Mouse (Mus musculus) testis, postnatal 10 days (tissue): ENCODE results near the gene Rpgrip1.
A peak's percentile ranks its signal among the peaks of the same experiment; 100 is the strongest.

Experiments
- DNase-seq: peaks from one replicate; pipeline ENCODE4 v3.0.0; 2021; ENCODE audit warnings: low spot score

Rpgrip1 gene

DNA sequence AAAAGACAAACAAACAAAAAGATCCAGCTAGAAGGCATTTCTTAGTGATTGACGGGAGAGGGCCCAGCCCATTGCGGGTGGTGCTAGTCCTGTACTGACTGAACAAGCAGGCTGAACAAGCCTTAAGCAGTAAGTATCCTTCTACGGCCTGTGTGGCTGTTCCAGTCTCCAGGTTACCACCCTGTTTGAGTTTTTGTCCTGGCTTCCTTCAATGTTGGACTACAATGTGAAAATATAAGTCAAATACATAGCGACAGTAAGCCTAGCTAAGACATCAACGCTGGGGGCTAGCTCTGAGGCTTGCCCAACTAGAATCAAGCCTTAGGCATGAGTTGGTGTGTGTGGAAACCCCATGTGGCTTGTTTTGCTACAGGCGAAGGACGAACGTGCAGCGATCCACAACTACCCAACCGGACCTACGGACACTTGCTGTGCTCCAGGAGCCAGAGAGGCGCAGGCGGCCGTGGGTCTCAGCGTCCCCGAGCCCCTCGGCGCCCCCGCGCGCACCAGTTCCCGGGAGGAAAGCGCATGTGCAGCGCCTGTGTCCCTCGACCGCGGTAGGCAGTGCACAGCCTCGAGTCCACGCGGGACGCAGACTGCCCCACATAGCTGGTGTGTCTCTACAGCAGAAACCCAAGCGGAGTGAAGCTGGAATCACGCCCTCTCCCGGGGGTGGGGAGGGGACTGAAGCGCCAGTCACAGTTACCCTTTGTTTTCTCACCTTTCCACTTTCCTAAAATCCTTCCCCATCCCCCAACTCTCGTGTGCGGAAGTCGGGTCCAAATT, 8.5 kb downstream of the Rpgrip1 start:
- DNase-seq: peak; percentile 76

DNA sequence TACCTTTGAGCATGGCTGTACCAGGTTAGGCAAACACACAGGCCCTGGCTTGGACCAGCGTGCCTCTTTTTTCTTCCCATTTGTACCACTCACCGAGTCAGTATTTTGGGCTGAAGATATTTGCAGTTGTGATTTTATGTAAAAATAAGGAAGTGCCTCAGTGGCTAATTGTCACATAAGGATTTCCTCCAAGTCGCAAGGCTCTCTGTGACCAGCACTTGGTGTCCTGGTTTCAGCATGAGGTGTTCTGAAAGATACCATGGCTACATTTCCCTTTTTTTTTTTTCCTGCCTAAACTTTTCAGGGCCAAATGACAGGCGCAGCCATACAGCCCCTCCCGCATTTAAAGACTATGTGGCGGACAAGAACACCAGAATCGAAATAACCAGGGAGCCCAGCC, 9.7 kb downstream of the Rpgrip1 start:
- no peak for DNase-seq

DNA sequence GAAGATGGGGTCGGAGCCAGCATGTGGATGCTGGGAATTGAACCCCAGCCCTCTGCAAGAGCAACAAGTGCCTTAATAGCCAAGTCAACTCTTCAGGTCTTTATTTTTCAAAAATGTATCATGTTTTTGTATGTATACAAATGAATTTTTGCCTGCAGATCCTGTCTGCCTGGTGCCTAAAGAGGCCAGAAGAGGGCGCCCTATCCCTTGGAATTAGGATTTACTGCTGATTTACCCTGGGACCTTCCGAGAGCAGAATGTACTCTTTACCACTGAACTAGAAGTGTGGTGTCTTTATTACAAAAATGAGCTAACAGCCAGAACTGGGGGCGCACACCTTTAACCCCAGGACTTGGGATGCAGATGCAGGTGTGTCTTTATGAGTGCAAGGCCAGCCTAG, 13.4 kb downstream of the Rpgrip1 start:
- DNase-seq: peak; percentile 84

DNA sequence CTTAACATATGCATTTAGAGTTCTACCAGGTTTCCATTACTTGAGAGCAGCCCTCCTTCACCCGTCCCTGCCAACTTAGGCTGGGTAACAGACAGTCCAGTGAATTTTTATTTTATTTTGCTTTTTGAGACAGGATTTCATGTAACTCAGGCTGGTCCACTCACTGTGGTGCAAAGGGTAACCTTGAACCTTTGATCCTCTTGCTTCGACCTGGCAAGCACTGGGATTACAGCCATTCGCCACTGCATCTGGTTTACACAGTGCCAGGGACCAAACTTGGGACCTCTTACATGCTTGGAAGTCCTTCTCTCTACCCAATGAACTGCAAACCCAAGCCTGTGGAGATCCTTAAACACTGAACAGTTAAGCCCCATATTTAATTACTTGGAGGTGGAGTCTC, 14.1 kb downstream of the Rpgrip1 start:
- no peak for DNase-seq

DNA sequence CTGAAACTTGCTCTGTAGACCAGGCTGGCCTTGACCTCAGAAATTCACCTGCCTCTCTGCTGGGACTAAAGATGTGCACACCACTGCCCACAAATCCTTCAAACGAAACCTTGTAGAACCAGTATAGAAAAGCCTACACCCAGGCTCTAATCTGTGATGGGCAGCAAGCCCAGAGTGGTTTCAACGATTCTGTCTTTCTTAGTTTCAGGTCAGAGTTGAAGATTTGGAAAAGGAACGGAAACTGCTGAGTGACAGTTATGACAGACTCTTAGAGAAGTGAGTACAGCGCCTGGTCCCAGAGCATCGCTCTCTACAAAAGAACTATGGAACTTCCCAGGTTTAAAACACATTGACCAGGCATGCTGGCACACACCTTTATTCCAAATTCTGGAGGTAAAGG, 23.1 kb downstream of the Rpgrip1 start:
- no peak for DNase-seq

DNA sequence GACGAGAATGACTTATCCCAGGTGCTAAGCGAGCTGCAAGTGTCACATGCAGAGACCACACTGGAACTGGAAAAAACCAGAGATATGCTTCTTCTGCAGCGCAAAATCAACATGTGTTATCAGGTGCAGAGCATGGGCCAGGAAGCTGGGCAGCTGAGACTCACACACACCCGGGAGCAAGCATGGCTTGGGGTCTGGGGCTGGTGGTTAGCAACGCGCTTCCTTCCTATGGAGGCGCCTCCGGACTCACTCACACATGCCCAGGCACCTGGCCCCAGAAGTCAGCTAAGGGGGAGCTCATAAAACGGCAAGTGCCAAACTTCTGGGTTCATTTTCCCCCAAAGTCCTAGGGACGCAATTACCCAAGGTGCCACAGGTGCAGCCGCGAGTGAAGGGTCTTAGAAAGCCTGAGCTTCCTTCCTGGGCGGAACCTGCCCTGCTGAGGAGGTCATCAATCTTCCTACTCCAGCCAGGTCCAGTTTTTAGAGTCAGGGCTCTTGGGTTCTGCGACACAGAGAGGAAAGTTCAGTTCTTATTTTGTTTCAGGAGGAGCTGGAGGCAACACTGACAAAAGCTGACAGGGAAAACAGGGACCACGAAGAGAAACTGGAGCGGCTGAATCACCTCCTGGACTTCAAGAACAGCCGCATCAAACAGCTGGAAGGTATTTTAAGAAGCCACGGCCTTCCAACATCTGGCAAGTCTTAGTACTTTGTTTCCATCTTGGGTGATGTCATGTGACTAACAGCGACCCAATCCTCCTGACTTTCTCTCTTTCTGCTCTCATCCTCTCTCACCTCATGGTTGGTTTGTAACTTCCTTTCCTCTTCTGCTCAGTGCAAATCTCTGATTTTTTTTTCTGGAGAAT, 30.3 kb downstream of the Rpgrip1 start:
- DNase-seq: no peak

DNA sequence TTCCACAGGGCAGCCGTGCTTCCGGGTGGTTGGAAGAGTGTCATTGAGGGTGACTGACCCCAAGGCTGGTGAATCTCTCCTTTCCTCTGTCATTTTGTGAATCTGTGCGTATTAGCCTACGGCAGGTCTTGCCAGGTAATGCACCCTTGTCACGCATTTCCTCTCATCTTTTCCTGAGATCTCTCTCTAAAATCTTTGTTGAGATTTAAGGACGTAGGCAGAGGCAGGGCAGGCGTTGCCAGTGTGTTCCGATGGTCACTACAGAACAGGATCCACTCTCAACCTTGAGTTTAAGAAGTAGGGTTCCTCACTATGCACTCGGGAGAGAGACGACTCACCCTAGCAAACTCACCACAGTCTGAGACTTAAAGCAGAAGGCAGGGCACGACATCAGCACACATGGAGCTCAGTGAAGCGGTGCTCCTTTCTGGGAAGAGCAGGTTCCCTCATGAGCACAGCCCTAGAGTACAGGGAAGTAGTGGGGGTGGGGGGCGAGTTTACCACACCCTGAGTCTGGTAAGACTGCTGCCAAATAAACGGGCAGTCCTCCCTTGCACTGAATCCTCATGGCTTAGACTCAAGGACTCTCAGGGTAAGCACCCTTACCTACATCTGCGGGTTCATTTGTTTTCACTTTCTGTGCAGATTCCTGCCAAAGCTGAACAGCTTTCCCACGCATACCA, 31.1 kb downstream of the Rpgrip1 start:
- DNase-seq: no peak

DNA sequence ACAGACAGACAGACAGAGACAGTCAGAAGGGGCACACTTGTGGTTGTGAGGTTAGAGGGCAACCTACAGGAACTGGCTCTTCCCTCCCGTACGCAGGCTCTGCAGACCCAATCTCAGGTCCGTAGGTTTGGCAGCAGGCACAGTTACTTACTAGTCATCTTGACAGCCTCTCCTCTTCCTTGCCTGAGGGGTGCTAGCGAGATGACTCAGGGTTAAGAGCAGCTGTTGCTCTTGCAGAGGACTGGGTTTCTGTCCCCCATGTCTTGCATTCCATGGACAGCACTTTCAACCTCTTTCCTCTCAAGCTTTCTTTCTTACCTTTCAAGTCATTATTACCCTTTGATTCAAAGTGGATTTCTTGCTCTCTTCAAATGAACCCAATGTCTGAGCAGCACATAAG, 33.7 kb downstream of the Rpgrip1 start:
- no peak for DNase-seq

DNA sequence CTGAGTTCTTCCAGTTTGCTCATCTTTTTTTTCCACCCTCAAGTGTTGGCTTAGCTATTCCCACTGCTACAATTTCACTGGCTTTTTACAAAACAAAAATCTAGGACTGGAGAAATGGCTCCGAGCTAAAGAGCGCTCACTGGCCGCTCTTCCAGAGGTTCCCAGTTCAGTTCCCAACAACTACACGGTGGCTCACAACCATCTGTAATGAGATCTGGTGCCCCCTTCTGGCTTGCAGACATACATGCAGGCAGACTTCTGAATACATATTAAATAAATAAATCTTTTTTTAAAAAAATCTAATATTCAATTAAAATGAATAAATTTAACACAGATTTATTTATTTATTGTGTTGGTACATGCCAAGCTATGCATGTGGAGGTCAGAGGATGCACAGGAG, 36.0 kb downstream of the Rpgrip1 start:
- DNase-seq: no peak

DNA sequence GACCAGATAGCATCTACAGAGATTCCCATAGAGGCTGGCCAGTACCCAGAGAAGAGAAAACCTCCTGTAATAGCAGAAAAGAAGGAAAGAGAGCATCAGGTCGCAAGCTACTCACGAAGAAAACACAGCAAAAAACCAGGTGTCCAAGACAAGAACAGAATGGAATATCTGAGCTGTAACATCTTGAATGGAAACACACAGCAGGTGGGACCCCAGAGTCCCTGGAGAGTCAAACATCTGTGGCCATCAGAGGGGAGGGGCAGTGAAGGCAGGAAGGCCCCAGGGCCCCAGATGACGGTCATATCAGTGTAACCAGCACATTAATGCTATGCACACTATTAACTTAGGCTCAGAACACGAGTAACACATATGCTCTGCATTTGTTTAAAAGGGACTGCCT, 39.4 kb downstream of the Rpgrip1 start:
- DNase-seq: no peak

DNA sequence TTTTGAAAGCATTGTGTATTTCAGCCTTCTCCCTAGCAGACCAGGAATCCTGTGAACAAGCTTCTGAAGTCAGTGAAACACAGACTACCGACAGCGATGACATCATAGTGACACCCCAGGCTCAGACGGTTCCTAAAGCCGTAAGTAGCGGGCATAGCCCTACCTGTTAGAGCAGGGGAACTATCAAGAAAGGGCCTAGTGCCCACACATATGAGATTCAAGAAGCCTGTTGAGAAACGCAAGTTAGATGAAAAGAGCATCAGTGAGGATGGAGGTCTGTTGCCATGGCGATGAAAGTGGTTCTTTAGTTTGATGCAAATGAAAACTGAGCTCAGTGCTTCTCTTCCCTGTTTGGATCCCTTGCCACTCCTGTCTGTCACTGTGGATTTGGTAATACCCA, 41.7 kb downstream of the Rpgrip1 start:
- DNase-seq: no peak

DNA sequence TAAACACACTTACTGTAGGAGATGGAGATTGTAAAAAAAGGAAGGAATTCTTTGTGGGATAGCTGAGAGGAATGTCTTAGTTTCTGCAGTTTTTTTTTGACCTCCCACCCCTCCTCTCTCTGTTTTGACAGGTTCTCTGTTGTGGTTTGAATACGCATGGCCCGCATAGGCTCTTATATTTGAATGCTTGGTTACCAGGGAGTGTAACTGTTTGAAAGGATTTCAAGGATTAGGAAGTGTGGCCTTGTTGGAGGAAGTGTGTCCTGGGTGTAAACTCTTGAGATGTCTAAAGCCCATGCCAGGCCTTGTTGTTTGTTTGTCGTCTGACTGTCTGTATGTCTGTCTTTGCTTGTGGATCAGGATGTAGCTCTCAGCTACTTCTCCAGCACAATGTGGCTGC, 42.1 kb downstream of the Rpgrip1 start:
- DNase-seq: no peak

DNA sequence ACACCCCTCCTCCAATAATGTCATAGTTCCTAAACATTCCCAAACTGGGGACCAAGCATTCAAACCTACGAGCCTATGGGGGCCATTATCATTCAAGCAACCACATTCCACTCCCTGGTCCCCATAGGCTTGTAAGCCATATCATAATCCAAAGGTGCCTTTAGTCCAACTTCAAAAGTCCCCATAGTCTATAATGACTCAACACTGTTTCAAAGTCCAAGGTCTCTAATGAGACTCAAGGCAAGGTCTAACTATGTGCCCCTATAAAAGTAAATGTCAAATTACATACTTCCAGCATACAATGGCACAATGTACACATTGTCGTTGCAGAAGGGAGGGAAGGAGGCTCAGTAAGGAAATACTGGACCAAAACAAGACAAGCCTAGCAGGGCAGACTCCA, 44.5 kb downstream of the Rpgrip1 start:
- no peak for DNase-seq

DNA sequence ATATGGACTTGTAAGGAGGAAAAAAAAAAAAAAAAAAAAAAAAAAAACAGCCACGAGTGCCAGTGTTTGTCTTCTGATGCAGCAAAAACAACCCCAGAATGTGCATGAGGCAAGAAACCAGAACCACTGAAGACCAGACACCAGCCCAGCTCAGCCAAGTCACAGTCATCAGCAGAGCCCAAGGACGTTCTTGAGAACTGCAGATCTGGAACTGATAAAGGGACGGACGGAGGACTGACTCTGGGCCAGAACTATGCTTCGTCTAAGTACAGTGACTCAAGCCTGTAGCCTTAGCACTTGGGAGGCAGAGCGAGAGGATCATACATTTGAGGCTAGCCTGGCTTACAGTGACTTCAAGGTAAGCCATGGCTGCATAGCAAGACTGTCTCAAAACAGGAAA, 50.4 kb downstream of the Rpgrip1 start:
- no peak for DNase-seq

DNA sequence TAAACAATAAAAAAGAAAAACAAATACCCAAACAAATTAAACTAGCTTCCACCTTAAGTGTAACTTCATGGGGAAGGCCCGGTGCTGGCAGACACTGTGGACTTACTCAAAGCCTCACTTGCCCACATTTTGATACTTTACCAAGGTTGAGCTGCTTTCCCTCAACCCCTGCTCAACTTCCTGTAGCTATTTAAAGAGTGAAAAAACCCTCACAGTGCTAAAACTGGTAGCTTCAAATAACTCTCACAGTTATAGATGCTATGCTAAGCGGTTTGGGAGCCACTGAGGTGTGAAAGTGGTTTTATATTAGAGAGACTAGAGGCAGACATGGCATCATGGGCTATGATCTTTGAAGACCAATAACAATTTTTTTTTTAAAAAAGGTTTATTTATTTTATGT, 56.1 kb downstream of the Rpgrip1 start:
- DNase-seq: no peak

DNA sequence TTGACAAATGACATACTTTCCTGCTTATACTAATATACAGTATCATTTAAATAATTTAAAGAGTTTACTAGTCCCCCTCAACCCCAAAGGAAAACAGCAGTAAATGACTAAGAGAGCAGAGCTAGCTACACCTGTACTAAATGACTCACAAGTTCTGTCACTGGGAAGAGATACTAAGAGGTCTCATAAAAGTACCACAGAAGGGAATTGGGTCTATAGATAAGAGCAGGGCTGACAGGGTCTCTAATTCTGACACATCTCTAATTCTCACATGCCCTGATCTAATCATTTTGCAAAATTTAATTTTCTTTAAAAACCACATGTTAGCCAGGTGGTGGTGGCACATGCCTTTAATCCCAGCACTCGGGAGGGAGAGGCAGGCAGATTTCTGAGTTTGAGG, 78.3 kb downstream of the Rpgrip1 start:
- DNase-seq: no peak

DNA sequence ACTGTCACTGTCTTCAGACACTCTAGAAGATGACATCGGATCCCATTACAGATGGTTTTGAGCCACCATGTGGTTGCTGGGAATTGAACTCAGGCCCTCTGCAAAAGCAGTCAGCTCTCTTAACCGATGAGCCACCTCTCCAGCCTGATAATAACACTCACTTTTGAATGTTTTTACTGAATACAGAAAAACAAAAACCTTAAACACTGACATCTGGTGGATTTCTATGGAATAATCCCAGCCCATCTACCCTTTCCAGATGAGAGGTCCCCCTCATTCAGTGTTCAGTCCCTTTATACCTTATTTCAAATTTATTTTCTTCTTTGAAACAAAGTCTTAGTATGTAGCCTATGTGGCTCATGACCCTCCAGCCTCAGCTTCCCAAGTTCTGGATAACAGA, 79.0 kb downstream of the Rpgrip1 start:
- DNase-seq: no peak

DNA sequence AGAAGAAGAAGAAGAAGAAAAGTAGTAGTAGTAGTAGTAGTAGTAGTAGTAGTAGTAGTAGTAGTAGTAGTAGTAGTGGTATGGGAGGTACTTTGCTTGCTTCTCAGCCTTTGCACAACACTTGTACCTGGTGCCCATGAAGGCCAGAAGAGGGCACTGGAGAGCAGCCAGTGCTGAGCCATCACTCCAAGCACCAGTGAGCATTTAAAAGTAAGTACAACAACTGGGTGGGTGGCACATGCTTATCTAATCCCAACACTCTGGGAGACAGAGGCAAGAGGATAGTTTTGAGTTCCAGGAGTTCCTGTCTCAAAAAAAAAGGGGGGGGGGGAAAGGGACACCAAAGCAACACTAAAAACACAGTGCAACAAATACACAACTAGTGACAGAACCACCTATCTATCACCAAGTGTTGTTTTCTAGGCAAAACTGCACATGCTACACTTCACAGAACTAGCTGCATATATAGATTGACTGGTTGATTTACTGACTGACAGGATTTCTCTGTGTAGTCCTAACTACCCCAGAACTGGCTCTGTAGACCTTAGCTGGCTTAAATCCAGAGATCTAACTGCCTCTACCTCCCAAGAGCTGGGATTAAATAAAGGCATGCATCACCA, 80.3 kb downstream of the Rpgrip1 start:
- DNase-seq: peak; percentile 49

DNA sequence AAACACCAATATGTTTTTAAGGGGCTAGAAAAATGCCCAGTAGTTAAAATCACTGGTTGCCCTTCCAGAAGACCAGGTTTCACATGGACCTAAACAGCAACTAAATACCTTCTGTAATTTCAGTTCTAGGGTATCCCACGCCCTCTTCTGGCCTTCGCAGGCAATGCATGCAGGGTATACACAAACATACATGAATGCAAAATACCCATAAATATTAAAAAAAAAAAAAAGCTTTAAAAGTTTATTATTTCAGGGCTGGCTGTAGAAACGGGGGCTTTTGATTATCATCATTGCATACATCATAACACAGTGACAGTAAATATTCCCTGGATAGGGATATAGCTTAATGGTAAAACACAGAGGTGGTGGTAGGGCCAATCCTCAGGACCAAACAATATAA, 85.2 kb downstream of the Rpgrip1 start:
- peak; percentile 69 for DNase-seq

DNA sequence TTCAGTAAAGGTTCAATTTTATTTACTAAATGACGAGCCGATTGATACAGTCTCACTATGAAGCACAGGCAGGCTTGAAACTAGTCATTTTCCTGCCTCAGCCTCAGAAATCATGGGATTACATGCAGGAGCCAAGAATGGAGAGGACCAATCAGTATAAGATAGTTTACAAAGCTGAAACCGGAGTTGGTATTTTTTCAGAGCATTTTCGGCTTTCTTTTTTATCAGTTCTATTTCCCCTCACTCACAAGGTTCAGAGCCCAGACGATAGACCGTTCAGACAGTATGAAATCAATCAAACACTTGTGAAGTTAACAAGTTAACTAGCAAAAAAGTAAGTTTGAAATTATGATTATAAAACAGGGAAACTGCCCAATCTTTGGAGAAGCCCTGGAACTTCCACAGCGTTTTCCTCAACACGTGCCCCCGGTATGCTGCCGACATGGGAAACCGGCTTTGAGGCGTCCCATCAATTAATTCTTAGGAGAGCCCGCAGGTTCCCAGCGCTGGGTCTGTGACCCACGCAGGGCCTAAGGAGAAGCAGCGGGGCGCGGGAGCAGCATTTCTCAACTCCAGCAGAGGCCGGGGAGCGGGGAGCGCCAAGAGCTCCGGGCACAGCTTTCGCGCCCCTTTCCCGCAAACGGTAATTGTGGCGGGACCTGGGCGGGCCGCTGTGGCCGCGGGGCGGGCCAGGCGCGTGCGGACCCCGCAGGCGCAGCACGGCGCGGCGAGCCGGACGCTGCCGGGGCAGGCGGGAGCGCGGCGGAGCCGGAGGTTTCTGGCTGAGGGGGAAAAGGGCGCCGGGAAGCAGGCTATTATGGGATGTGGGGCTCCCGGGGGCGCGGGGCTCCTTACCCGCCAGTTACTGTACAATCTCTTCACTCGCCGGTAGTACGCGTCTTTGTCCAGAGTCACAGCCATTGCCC, 86.0 kb downstream of the Rpgrip1 start:
- DNase-seq: no peak

DNA sequence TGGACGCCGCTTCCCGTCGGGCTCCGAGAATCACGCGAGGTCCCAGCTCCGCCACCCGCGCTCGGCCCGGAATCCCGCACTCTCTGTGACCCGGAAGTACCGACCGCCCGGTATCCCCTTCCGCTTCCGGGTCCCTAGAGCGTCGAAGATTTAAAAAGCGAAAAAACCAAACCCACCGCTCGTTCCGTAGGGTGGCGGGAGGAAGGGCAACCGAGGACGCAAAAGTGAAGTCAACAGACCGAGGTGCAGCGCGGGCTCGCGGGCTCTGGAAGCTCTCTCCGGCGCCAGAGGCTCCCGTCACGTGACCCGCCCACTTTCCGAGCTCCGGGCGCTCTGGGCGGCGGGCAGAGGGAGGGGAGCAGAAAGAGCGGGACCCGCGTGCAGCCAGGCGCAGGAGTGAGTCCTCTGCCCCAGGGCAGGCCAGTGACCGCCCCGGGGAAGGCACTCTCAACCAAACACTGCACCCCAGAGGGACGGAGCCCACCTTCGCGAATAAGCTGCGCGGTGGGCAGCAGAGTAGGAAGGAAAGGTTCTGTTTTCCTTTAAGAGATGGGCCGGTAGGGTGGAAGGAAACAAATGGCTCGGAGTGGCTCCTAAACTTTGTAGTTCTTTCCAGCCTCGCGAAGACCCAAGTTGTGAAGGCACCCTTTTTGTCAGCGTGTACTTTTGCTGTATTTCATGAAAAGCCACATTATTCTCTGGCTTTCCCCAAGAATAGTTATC, 86.8 kb downstream of the Rpgrip1 start, which contains the start of gene Supt16:
Gene Supt16, minus strand, starts transcription at position 261 of the 723 bp plus-strand sequence.
- DNase-seq: peak; percentile 89
